Mouse (Mus musculus): ENCODE results near the gene Krt90. TPM values are rescaled to one million over a fixed set of nuclear protein-coding genes. Genes with fewer than 3 reads are reported as not detected.

The Krt90 gene
- total and polyA plus RNA-seq, 2 experiments: not detected

GRCm38 (mm10) chr15:101550567-101550966 is 12.2 kb downstream of the Krt90 start, which contains the start of gene Krt82:
Gene Krt82 (minus strand): TSS chr15:101550667.
- DNase-seq (ENCODE audit: extremely low read depth, low read depth, low spot score): no peak

GRCm38 (mm10) chr15:101544478-101544877 is 18.3 kb downstream of the Krt90 start:
- no peaks in the 10 kb centered on the region for H3K4me1 ChIP-seq (ENCODE audit: control insufficient read depth, insufficient read depth, low read length)
- TF ChIP-seq POLR2A (IDR thresholded peaks at IDR 0.05; ENCODE audit: extremely low read depth, insufficient read depth, low read length) (no peak), CTCF (IDR thresholded peaks at IDR 0.05; ENCODE audit: low read depth, low read length) (no peak)
- no peaks in the 10 kb centered on the region for H3K79me2 ChIP-seq (ENCODE audit: control insufficient read depth, insufficient read depth, low read length)
- H3K27me3 ChIP-seq (ENCODE audit: control insufficient read depth, insufficient read depth, low read length): no peaks in the 10 kb centered on the region
- no peak for DNase-seq (ENCODE audit: extremely low read depth, low read depth, low spot score)
- 77% methylated on average over 3 of the region's 3 CpGs for WGBS
- H3K4me3 ChIP-seq (ENCODE audit: insufficient read depth, low read depth, low read length): no peak overlapping the region
- H3K9ac ChIP-seq (ENCODE audit: low read depth, low read length): no peak overlapping the region
- no peak overlapping the region for H3K27ac ChIP-seq (replicated peaks; ENCODE audit: insufficient read depth, low read depth, low read length)
- no peaks in the 10 kb centered on the region for H3K36me3 ChIP-seq (ENCODE audit: control insufficient read depth, insufficient read depth, low read length)

More at GRCm38 (mm10) chr15:101550567-101550966, 12.2 kb downstream of the Krt90 start, which contains the start of gene Krt82:
- TF ChIP-seq POLR2A (IDR thresholded peaks at IDR 0.05; ENCODE audit: extremely low read depth, insufficient read depth, low read length): no peak
- TF ChIP-seq CTCF (IDR thresholded peaks at IDR 0.05; ENCODE audit: low read depth, low read length): no peak
- Histone ChIP-seq H3K27me3 (ENCODE audit: control insufficient read depth, insufficient read depth, low read length) (no peaks in the 10 kb centered on the region), H3K27ac (replicated peaks; ENCODE audit: insufficient read depth, low read depth, low read length) (no peak within 1 kb of the TSS), H3K79me2 (ENCODE audit: control insufficient read depth, insufficient read depth, low read length) (no peaks in the 10 kb centered on the region), H3K36me3 (ENCODE audit: control insufficient read depth, insufficient read depth, low read length) (no peaks in the 10 kb centered on the region), H3K4me3 (ENCODE audit: insufficient read depth, low read depth, low read length) (no peak within 1 kb of the TSS), H3K9ac (ENCODE audit: low read depth, low read length) (no peak within 1 kb of the TSS), H3K4me1 (ENCODE audit: control insufficient read depth, insufficient read depth, low read length) (no peaks in the 10 kb centered on the region)
- WGBS: 86% methylated on average over 7 of the region's 7 CpGs

GRCm38 (mm10) chr15:101542543-101542942 is 20.2 kb downstream of the Krt90 start:
- H3K27ac ChIP-seq (replicated peaks; ENCODE audit: insufficient read depth, low read depth, low read length): no peak overlapping the region
- no peaks in the 10 kb centered on the region for H3K79me2 ChIP-seq (ENCODE audit: control insufficient read depth, insufficient read depth, low read length)
- no peak for TF ChIP-seq CTCF (IDR thresholded peaks at IDR 0.05; ENCODE audit: low read depth, low read length)
- TF ChIP-seq POLR2A (IDR thresholded peaks at IDR 0.05; ENCODE audit: extremely low read depth, insufficient read depth, low read length): no peak
- no peaks in the 10 kb centered on the region for H3K27me3 ChIP-seq (ENCODE audit: control insufficient read depth, insufficient read depth, low read length)
- no peak overlapping the region for H3K9ac ChIP-seq (ENCODE audit: low read depth, low read length)
- no peaks in the 10 kb centered on the region for H3K4me1 ChIP-seq (ENCODE audit: control insufficient read depth, insufficient read depth, low read length)
- DNase-seq (ENCODE audit: extremely low read depth, low read depth, low spot score): no peak
- 51% methylated on average over 9 of the region's 9 CpGs for WGBS
- H3K36me3 ChIP-seq (ENCODE audit: control insufficient read depth, insufficient read depth, low read length): no peaks in the 10 kb centered on the region
- no peak overlapping the region for H3K4me3 ChIP-seq (ENCODE audit: insufficient read depth, low read depth, low read length)

DNA sequence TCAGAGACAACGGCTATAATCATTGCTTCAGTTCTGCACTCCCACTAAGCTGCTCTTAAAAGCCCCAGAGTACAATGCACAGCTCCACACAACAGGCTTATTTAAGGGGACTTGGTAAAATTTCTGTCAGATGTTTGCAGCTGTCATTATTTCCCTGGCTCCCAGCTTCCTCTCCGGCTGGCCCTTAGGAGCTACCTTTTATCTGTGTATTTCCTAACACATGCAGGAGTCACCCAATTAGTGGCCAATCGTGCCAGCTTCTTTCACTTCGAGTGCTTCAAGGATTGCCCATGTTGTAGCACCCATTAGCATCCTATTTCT is 24.2 kb downstream of the Krt90 start:
- DNase-seq (ENCODE audit: extremely low read depth, low read depth, low spot score): no peak
- H3K27ac ChIP-seq (replicated peaks; ENCODE audit: insufficient read depth, low read depth, low read length): no peak overlapping the region
- H3K4me3 ChIP-seq (ENCODE audit: insufficient read depth, low read depth, low read length): no peak overlapping the region
- no peaks in the 10 kb centered on the region for H3K27me3 ChIP-seq (ENCODE audit: control insufficient read depth, insufficient read depth, low read length)
- no peaks in the 10 kb centered on the region for H3K4me1 ChIP-seq (ENCODE audit: control insufficient read depth, insufficient read depth, low read length)
- no peak overlapping the region for H3K9ac ChIP-seq (ENCODE audit: low read depth, low read length)
- H3K36me3 ChIP-seq (ENCODE audit: control insufficient read depth, insufficient read depth, low read length): no peaks in the 10 kb centered on the region
- WGBS: 62% methylated on average over 4 of the region's 4 CpGs
- H3K79me2 ChIP-seq (ENCODE audit: control insufficient read depth, insufficient read depth, low read length): no peaks in the 10 kb centered on the region
- TF ChIP-seq CTCF (IDR thresholded peaks at IDR 0.05; ENCODE audit: low read depth, low read length) (no peak), POLR2A (IDR thresholded peaks at IDR 0.05; ENCODE audit: extremely low read depth, insufficient read depth, low read length) (no peak)

DNA sequence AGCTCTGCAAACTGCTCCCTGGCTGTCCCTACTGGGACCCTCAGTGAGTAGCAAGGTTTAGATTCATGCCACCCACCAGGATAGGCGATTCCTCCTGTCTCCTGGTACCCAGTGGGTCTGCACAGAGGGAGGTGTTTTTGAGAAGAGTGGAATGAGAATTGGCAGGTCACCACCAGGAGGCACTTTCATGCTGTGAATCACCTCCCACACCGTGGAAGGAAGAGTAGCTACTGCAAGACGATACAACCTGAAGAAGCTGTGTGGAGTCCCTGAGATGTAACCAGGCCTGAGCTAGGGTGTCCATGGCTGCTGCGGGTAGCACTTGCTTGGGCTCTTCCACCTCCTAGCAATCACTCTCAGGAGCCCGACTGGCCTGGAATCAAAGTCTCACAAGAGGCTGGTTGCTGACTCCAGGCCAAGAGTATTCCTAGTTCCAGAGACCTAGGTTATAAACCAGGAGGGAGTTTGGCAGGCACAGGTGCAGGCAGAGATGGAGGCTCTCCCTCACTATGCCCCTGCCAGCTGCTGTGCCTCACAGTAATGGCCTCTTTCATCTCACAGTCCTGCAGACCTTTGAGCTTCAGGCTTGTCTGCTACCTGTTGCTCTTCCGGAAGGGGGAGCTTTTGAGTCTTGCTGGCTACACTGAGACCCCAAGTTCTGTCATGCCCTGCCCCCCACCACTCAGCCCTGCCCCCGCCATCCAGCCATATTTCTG is 24.7 kb downstream of the Krt90 start:
- Histone ChIP-seq H3K27me3 (ENCODE audit: control insufficient read depth, insufficient read depth, low read length) (no peaks in the 10 kb centered on the region), H3K4me1 (ENCODE audit: control insufficient read depth, insufficient read depth, low read length) (no peaks in the 10 kb centered on the region), H3K79me2 (ENCODE audit: control insufficient read depth, insufficient read depth, low read length) (no peaks in the 10 kb centered on the region), H3K4me3 (ENCODE audit: insufficient read depth, low read depth, low read length) (no peak overlapping the region), H3K36me3 (ENCODE audit: control insufficient read depth, insufficient read depth, low read length) (no peaks in the 10 kb centered on the region), H3K9ac (ENCODE audit: low read depth, low read length) (no peak overlapping the region), H3K27ac (replicated peaks; ENCODE audit: insufficient read depth, low read depth, low read length) (no peak overlapping the region)
- TF ChIP-seq POLR2A (IDR thresholded peaks at IDR 0.05; ENCODE audit: extremely low read depth, insufficient read depth, low read length) (no peak), CTCF (IDR thresholded peaks at IDR 0.05; ENCODE audit: low read depth, low read length) (no peak)
- 32% methylated on average over 7 of the region's 7 CpGs for WGBS
- no peak for DNase-seq (ENCODE audit: extremely low read depth, low read depth, low spot score)
